Mouse (Mus musculus) Patski (cell line): ENCODE results near the gene Fam166a. TPM values are rescaled to one million over a fixed set of nuclear protein-coding genes. Genes with fewer than 3 reads are reported as not detected.

Experiments
- ATAC-seq: fragments of 100-300 bp; one replicate; pipeline ENCODE4 v1.8.0; 2021
- CTCF ChIA-PET: fragments of 350-600 bp; sonication (Branson Sonifier 250); formaldehyde crosslinking; loops from one replicate; lab custom pipeline; 2022; ENCODE audit warnings: inconsistent platforms; lab: Charles Lee
- POLR2A ChIA-PET: fragments of 350-600 bp; sonication (Branson Sonifier 250); formaldehyde crosslinking; loops from one replicate; lab custom pipeline; 2022; ENCODE audit warnings: antibody characterized with exemption, inconsistent platforms; lab: Charles Lee
- DNase-seq: peaks from one replicate; pipeline ENCODE4 v3.0.0-alpha.2; 2011; ENCODE audit warnings: low read depth, low spot score
- H3K27me3 ChIP-seq: fragments of 371-371 bp; one replicate; pipeline ENCODE4 v1.5.1; 2021
- CTCF ChIP-seq: fragments of 100-300 bp; IDR thresholded peaks from one replicate; pipeline ENCODE4 v1.5.1; 2021
- in situ Hi-C: fragments of 300-500 bp; cut with MboI; formaldehyde crosslinking; loops from 3 replicates; pipeline ENCODE4 v1.11.1; 2018; ENCODE audit warnings: low pct_unique_long_range_greater_than_20kb, mixed read lengths
- polyA plus RNA-seq: library from polyadenylated mRNA; unstranded; gene quantifications from one replicate; pipeline ENCODE4 v1.2.3, GENCODE M21; 2021

Fam166a gene
- polyA plus RNA-seq, 1 experiment from 2014 or later, result 0.32 TPM

DNA sequence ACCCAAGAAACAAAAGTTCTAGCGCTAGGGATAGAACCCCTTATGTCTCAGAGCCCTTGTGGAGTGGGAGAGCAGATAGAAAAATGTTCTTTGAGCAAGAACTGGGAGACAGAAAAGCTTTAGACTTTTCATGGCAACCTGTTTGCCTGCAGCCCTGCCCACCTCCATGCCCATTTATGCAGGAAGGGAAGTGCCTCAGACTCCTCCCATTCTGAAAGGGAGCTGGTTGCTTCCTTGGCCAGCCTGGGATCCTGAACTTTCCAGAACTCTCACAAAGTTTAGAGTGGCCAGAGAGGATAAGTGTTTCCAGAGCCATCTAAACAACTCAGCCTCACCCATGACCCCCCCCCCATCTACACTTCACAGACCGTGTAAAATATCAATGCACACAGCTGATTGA, 21.4 kb upstream of the Fam166a start:
- POLR2A ChIA-PET, result interaction anchor here (0.8 to 1.2 kb wide), 3 partner anchors 13 to 30 kb away, joined by 3 to 13 read pairs (median 3); no protein-coding TSS in a partner anchor
- ATAC-seq (no peak), DNase-seq (no peak)
- in situ Hi-C loops, result no loop called here
- CTCF ChIA-PET, result interaction anchor here (0.9 to 2.1 kb wide), 5 partner anchors 10 to 76 kb away, joined by 3 to 16 read pairs (median 6); partner anchors contain the start of genes Anapc2 and Ssna1
- TF ChIP-seq CTCF, result no peak
- no peaks in the 10 kb centered on the region for H3K27me3 ChIP-seq

DNA sequence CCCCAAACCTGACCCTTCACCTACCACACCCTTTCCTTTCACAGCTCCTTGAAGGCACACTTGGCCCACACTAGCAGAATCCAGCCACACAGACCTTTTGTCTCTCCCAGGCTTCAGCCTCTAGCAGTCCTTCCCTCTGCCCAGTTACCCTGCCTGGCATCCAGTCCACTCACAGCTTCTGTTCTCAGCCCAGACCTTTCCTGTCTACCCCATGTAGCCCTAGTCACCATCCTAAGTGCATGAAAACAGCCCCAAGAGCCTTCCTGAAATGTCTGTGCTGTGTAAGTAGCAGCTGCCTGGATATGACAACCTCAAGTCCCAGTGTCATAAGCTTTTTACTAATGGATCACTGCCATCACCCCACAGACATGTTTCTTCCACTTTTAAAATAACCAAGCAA, 20.6 kb upstream of the Fam166a start:
- in situ Hi-C loops, result no loop called here
- CTCF ChIA-PET, result interaction anchor here (0.9 to 2.1 kb wide), 5 partner anchors 11 to 75 kb away, joined by 3 to 16 read pairs (median 5); partner anchors contain the start of genes Anapc2 and Ssna1

DNA sequence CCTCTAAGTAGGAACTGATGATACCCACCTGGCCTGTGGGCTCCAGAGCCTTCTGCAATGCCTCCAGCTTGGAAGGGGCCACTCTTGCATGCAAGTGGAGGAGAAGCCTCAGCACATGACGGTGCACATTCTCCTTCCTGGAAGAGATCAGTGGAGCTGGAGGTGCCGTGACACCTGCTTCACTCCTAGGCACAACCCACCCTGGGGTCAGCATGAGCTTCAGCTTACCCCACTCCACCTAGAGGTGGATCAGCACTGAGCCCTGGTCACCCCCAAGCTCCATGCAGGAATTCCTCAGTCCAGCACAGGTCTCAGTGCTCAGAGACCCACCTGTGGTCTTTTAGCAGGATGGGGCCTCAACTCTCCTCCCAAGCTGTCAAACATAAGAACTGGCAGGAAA, 17.9 kb upstream of the Fam166a start:
- DNase-seq (no peak), ATAC-seq (no peak)
- no peaks in the 10 kb centered on the region for H3K27me3 ChIP-seq
- ChIA-PET CTCF (no interaction called here), POLR2A (no interaction called here)
- in situ Hi-C loops, result no loop called here
- TF ChIP-seq CTCF, result no peak

More for the DNA sequence above, 20.6 kb upstream of the Fam166a start:
- no peak for ATAC-seq
- H3K27me3 ChIP-seq, result no peaks in the 10 kb centered on the region
- no peak for TF ChIP-seq CTCF
- POLR2A ChIA-PET, result interaction anchor here (0.8 to 1.2 kb wide), 2 partner anchors 12 to 29 kb away, joined by 3 to 13 read pairs; no protein-coding TSS in a partner anchor
- DNase-seq, result no peak

DNA sequence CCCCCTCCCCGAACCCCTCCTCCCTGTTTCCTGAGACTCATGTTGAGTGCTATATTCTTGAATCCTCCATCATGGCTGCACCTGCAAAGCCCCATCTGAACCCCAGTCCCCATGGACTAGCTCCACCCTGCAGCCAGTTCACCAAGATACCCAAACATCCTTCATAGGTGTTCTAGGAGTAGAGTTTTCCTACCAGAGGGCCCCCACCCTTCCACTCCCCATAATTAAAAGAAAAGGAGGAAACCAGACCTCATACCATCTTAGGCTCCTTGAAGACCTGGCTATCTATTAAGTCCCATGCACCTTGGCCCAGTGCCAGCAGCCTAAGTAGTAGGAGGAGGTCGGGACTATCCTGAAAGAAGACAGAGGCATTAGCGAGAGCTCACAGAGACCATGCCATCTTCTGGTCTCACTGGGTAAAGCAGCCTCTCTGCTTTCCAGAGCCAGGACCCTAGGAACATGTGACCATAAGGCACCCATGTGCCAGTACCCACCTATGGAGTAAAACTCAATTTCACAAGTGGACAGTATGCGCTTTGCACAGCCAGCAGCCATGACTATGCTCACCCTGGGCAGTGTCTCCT, 14.8 kb upstream of the Fam166a start:
- DNase-seq, result no peak
- in situ Hi-C loops, result no loop called here
- ChIA-PET POLR2A (interaction anchor here (0.6 kb wide), 1 partner anchor 116 kb away, joined by 3 read pairs; no protein-coding TSS in a partner anchor), CTCF (interaction anchor here (1.4 to 6.6 kb wide), 3 partner anchors 9 to 24 kb away, joined by 3 to 29 read pairs (median 9); no protein-coding TSS in a partner anchor)
- ATAC-seq, result no peak
- H3K27me3 ChIP-seq, result no peaks in the 10 kb centered on the region
- no peak for TF ChIP-seq CTCF

DNA sequence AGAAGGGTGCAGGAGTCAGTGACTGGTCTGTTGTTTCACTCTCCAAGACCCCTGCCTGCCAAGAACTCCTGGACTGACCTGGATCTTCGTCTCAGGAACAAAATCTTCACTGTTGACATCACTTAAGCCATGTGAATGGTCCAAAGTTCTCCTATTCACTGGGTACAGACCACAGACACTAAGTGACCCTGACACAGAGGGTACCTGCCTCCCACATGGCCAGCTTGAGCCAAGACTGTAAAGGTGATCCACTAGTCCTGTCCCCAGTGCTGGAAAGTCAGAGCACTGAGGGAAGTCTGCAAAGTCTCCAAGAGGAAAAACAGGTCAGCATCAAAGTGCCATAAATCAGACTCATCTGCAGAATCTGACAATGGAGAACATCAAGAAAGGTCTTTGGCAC, 11.0 kb upstream of the Fam166a start:
- ATAC-seq, result no peak
- no peak for TF ChIP-seq CTCF
- CTCF ChIA-PET, result interaction anchor here (2.4 to 6.6 kb wide), 2 partner anchors 11 to 20 kb away, joined by 6 to 29 read pairs; partner anchors contain the start of gene Tor4a
- in situ Hi-C loops, result no loop called here
- POLR2A ChIA-PET, result no interaction called here
- DNase-seq, result no peak
- no peaks in the 10 kb centered on the region for H3K27me3 ChIP-seq

DNA sequence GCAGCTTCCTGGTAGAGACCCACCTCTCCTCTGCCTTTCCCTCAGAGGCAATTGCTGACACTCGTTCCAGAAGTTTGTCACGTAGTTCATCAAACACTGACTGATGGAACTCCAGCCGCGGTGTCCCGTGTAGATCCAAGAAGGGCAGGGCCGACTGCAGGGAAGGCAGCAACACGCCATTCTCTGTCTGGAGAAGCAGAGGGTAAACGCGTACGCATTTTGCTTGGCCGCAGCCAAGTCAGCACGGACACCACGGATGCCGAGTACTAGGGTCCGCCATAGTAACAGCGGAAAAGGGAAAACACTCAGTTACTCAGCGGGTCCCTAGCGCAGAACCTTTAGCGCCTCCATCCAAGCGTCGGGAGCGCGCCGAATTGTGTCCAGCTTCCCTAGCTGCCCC, 7.9 kb upstream of the Fam166a start:
- POLR2A ChIA-PET, result interaction anchor here (0.6 to 1.4 kb wide), 5 partner anchors 9 to 261 kb away, joined by 3 to 5 read pairs (median 3); partner anchors contain the start of genes Tor4a, Tubb4b and Zmynd19
- no peak for TF ChIP-seq CTCF
- H3K27me3 ChIP-seq, result no peaks in the 10 kb centered on the region
- ATAC-seq, result no peak
- CTCF ChIA-PET, result interaction anchor here (1.2 to 2.6 kb wide), 5 partner anchors 10 to 19 kb away, joined by 3 to 14 read pairs (median 5); partner anchors contain the start of gene Tor4a
- DNase-seq, result no peak
- in situ Hi-C loops, result no loop called here

DNA sequence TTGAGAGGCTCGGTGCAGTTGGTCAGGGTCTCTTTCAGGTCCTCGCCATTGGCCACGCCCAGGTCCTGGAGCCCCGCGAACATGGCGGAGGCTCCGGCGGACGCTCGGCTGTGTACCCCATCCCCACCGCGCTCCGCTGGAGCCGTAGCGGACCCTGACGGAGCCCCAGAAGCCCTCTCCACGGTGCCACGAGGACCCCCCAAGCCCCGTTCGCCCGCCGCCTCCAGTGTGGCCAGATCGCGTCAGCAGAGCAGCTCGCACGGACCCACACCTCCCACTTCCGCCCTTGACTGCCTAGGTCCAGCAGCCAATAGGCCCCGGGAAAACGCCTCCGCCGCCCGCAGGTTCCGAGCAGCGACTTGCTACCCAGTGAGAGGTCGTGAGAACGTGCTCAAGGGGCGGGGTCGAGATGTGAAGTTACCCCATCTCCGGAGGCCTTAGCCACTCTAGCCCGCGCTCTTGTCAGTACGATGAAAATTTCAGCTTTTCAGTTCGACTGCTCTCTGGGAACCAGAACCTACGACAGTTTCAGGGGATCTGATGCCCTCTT, 7.3 kb upstream of the Fam166a start, which contains the start of gene Nelfb:
Nelfb (minus strand) TSS at position 369 of the 550 bp plus-strand sequence.
- ATAC-seq, result peak; percentile 71
- no peak for DNase-seq
- ChIA-PET CTCF (interaction anchor here (1.3 to 2.6 kb wide), 3 partner anchors 10 to 18 kb away, joined by 4 to 14 read pairs (median 5); no protein-coding TSS in a partner anchor), POLR2A (interaction anchor here (1.0 to 1.2 kb wide), 2 partner anchors 10 to 13 kb away, joined by 5 read pairs; partner anchors contain the start of gene Tubb4b)
- TF ChIP-seq CTCF, result no peak
- H3K27me3 ChIP-seq, result no peaks in the 10 kb centered on the region
- in situ Hi-C loops, result no loop called here

DNA sequence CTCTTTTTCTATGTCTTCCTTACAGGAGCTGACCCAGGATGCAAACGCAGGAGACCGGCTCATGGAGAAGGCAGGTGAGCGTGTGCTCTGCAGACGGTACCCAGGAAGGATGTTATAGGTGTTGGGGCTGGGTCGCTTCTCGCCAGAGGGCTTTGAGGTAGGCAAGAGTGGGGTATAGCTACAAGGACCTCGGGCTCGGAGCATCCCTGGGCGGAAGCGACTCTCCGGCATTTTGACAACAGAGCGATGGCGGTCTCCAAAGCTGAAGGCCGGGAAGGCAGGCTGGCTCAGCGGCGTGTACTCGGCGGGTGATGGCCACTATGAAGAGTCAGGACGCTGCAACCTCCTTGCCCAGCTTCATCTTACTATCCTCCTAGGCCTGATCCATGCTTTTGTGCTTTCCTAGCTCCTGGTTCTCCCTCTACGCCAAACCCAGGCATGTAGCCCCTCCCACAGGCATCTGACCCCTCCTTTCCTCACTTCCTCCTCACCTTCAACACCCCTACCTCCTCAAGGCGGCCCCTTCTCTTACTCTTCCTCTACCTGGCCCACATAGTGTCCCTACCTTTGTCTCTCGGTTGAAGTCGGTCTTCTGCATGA, 5.2 kb upstream of the Fam166a start:
- ATAC-seq, result no peak
- in situ Hi-C loops, result no loop called here
- TF ChIP-seq CTCF, result no peak
- POLR2A ChIA-PET, result interaction anchor here (0.8 kb wide), 1 partner anchor 10 kb away, joined by 3 read pairs; no protein-coding TSS in a partner anchor
- H3K27me3 ChIP-seq, result no peaks in the 10 kb centered on the region
- no peak for DNase-seq
- CTCF ChIA-PET, result no interaction called here

DNA sequence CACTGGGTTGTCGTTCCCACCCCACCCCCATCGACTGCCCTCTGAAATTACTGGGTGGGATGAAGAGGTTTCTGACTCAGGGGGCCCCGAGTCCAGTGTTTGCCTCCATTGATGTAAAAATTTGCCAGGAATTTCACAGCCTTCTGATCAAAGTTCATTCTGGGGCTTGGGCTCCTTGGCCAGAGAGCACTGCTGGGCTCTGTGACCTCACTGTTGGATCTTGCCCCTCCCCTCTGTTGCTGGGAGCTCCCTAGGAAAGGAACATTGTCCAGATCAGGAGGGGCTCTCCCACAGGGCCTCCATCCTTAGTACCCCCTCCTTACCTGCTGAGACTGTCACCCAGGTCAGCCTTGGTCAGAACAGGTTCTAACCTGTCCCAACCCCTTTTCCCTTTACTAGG, 4.1 kb upstream of the Fam166a start, which contains the start of gene Stpg3:
Stpg3 (minus strand) TSS at position 194 of the 400 bp plus-strand sequence.
- DNase-seq, result no peak
- ChIA-PET CTCF (no interaction called here), POLR2A (no interaction called here)
- no peak for TF ChIP-seq CTCF
- ATAC-seq, result no peak
- H3K27me3 ChIP-seq, result no peaks in the 10 kb centered on the region
- in situ Hi-C loops, result no loop called here

DNA sequence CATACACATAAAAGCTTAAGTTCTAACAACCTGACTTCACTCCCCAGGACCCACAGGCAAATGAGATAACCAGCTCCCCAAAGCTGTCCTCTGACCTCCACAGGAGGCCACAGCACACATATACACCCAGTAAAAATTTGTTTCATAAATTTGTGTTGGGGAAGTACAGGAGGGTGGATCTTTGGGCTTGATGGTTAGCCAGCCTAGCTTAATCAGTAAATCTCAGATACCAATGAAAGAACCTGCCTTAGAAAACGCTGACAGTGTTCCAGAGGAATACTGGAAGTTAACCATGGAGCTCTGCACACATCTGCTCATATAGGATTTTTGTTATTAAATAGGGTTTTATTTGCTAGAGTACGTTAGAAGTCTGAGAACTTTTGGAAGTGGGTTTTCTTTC, 879 bp upstream of the Fam166a start:
- H3K27me3 ChIP-seq, result no peaks in the 10 kb centered on the region
- no peak for TF ChIP-seq CTCF
- no peak for ATAC-seq
- in situ Hi-C loops, result no loop called here
- ChIA-PET CTCF (interaction anchor here (0.6 kb wide), 1 partner anchor 11 kb away, joined by 3 read pairs; no protein-coding TSS in a partner anchor), POLR2A (no interaction called here)
- no peak for DNase-seq
